ENCODE assay signal across 10 mouse cellular contexts in the genomic region with DNA sequence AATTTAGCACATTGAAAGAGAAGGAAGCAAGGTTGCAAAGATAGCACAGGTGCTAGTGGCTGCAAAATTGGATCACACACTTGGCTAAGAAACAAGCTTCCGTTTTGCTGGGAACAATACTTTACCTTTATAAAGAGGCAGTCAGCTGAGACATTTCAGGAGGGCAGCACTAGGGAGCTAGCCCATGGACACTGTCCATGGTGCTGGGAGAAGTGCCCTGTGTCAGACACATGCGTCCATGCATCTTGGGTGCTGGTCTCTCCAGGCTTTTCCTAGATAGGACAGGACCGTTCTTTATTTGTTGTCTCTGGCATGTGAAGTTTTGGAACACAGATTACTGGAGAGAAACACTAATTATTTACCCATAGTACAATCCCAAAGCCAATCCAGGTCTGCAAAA.
DNase-seq lines count a peak whose midpoint lies in the region; ATAC-seq lines count a peak whose summit lies in the region.
"Had no signal": no experiment of that assay in that cellular context is flagged by ENCODE, and none has a peak within 500 bp of the region (broad histone marks: within the 10 kb centered on the region; RNA-seq: fewer than 3 reads in every experiment).

No protein-coding gene starts in this region.

- peak; percentile 51 for ATAC-seq in frontal cortex, adult (ENCODE audit: low TSS enrichment)

- no peak for DNase-seq in frontal cortex, postnatal 14 days (ENCODE audit: low spot score in 2 of 2)
- DNase-seq in ovary, postnatal 36 days (ENCODE audit: low spot score), result peak; percentile 28
- no peak for DNase-seq in ovary, postnatal 10 days (ENCODE audit: low spot score)
- DNase-seq in embryo, embryonic 9.5 days (ENCODE audit: extremely low spot score), result peak; percentile 10
- peak; percentile 62 for DNase-seq in mesoderm, embryonic 11.5 days (ENCODE audit: low read depth, low spot score)
- DNase-seq in right cerebral cortex, postnatal 14 days, result no peak
- DNase-seq in spleen, postnatal 14 days (ENCODE audit: low spot score in 2 of 2), result no peak
- DNase-seq: liver, embryonic 13.5 days; thymus, adult 2 months had no signal

Comparison
In these comparisons a context has a peak if more than half of its experiments do, and no peak if none do; other contexts are left out.
1. DNase-seq: peak in ovary, postnatal 36 days (single experiment), embryo, embryonic 9.5 days (single experiment) and mesoderm, embryonic 11.5 days (single experiment); none in frontal cortex, postnatal 14 days (0 of 2), ovary, postnatal 10 days (single experiment), right cerebral cortex, postnatal 14 days (single experiment) and spleen, postnatal 14 days (0 of 2).